Mouse (Mus musculus): ENCODE results near the gene Celf1. TPM values are rescaled to one million over a fixed set of nuclear protein-coding genes. Genes with fewer than 3 reads are reported as not detected.
"Not testable (repeated sequence)": the region's sequence is repeated elsewhere in the genome, so short reads cannot be mapped to it uniquely, and the experiment has no call there.

Gene Celf1
- 78.7 and 95.7 TPM in 2 replicates for polyA plus RNA-seq (2014; fragmentation: Nextera tagmentation; extraction: Ambion mirVana)

- peak within 1 kb of the TSS; percentile 82 for H3K4me2 ChIP-seq
- no peaks in the 10 kb centered on the region for H3K9me3 ChIP-seq (replicated peaks; ENCODE audit: control insufficient read depth, low read length)
- H3K4me1 ChIP-seq (ENCODE audit: control insufficient read depth, insufficient read depth, low read length), result peaks cover 13% of the 10 kb centered on the region
- H3K4me3 ChIP-seq (ENCODE audit: low read depth, low read length), result peak within 1 kb of the TSS; percentile 91
- H3K36me3 ChIP-seq (ENCODE audit: control insufficient read depth, insufficient read depth, low read length), result no peaks in the 10 kb centered on the region
- H3K27ac ChIP-seq (ENCODE audit: low read depth, low read length), result peak within 1 kb of the TSS; percentile 95
- peak within 1 kb of the TSS; percentile 94 for H3K9ac ChIP-seq (ENCODE audit: low read depth, low read length)
- under 1% methylated on average over 95 of the region's 113 CpGs for WGBS (ENCODE audit: insufficient replicate concordance)
- peak; percentile 91 for ATAC-seq (replicated peaks; ENCODE audit: insufficient number of reproducible peaks, low FRiP score, low TSS enrichment)
- H3K27me3 ChIP-seq (ENCODE audit: control insufficient read depth, insufficient read depth, low read length), result no peaks in the 10 kb centered on the region
Observed at GRCm38 (mm10) chr2:90940233-90941229, at the start of gene Celf1. Celf1 (plus strand) TSS chr2:90940382.

- 0 out of 2 replicates have a peak overlapping the region, but pooled peaks have one; percentile 46 for H3K9ac ChIP-seq (ENCODE audit: low read depth, low read length)
- H3K27ac ChIP-seq (ENCODE audit: low read depth, low read length), result peak overlapping the region; percentile 73
- H3K36me3 ChIP-seq (ENCODE audit: control insufficient read depth, insufficient read depth, low read length), result peaks cover 27% of the 10 kb centered on the region
- H3K9me3 ChIP-seq (replicated peaks; ENCODE audit: control insufficient read depth, low read length), result no peaks in the 10 kb centered on the region
- WGBS (ENCODE audit: insufficient replicate concordance), result 55% methylated on average over 6 of the region's 6 CpGs
- no peak overlapping the region for H3K4me2 ChIP-seq
- no peaks in the 10 kb centered on the region for H3K27me3 ChIP-seq (ENCODE audit: control insufficient read depth, insufficient read depth, low read length)
- H3K4me3 ChIP-seq (ENCODE audit: low read depth, low read length), result no peak overlapping the region
- peak; percentile 67; the same call in 1 of the 2 replicates for ATAC-seq (replicated peaks; ENCODE audit: insufficient number of reproducible peaks, low FRiP score, low TSS enrichment)
- peaks cover 7% of the 10 kb centered on the region; the same call in 1 of the 2 replicates for H3K4me1 ChIP-seq (ENCODE audit: control insufficient read depth, insufficient read depth, low read length)
Observed at GRCm38 (mm10) chr2:90893673-90894298, 46.4 kb upstream of the Celf1 start.

GRCm38 (mm10) chr2:90894299-90894677 lies 45.9 kb upstream of the Celf1 start:
- not testable (repeated sequence) for H3K9me3 ChIP-seq (replicated peaks; ENCODE audit: control insufficient read depth, low read length); H3K27me3 ChIP-seq (ENCODE audit: control insufficient read depth, insufficient read depth, low read length); H3K9ac ChIP-seq (ENCODE audit: low read depth, low read length); ATAC-seq (replicated peaks; ENCODE audit: insufficient number of reproducible peaks, low FRiP score, low TSS enrichment); H3K4me1 ChIP-seq (ENCODE audit: control insufficient read depth, insufficient read depth, low read length); H3K4me2 ChIP-seq; H3K4me3 ChIP-seq (ENCODE audit: low read depth, low read length)
- peak overlapping the region; percentile 57; the same call in 1 of the 2 replicates for H3K27ac ChIP-seq (ENCODE audit: low read depth, low read length)
- 73% methylated on average over 3 of the region's 3 CpGs for WGBS (ENCODE audit: insufficient replicate concordance)
- peaks cover 30% of the 10 kb centered on the region for H3K36me3 ChIP-seq (ENCODE audit: control insufficient read depth, insufficient read depth, low read length)

GRCm38 (mm10) chr2:90903398-90903797 lies 36.8 kb upstream of the Celf1 start:
- WGBS (ENCODE audit: insufficient replicate concordance), result 74% methylated on average over 2 of the region's 2 CpGs
- peak overlapping the region; percentile 80 for H3K4me2 ChIP-seq
- H3K27me3 ChIP-seq (ENCODE audit: control insufficient read depth, insufficient read depth, low read length), result no peaks in the 10 kb centered on the region
- H3K27ac ChIP-seq (ENCODE audit: low read depth, low read length), result no peak overlapping the region; the same call in 1 of the 2 replicates
- peak overlapping the region; percentile 97 for H3K4me3 ChIP-seq (ENCODE audit: low read depth, low read length)
- peak overlapping the region; percentile 99; the same call in 1 of the 2 replicates for H3K9ac ChIP-seq (ENCODE audit: low read depth, low read length)
- H3K9me3 ChIP-seq (replicated peaks; ENCODE audit: control insufficient read depth, low read length), result no peaks in the 10 kb centered on the region
- no peak for ATAC-seq (replicated peaks; ENCODE audit: insufficient number of reproducible peaks, low FRiP score, low TSS enrichment)
- peaks cover 15% of the 10 kb centered on the region for H3K4me1 ChIP-seq (ENCODE audit: control insufficient read depth, insufficient read depth, low read length)
- peaks cover 15% of the 10 kb centered on the region; the same call in 1 of the 2 replicates for H3K36me3 ChIP-seq (ENCODE audit: control insufficient read depth, insufficient read depth, low read length)

GRCm38 (mm10) chr2:90904076-90904855 lies 35.9 kb upstream of the Celf1 start, which contains the start of the genes Kbtbd4 and Ndufs3:
Kbtbd4 (plus strand) TSS chr2:90904740.
Ndufs3 (minus strand) TSS chr2:90904827.
- peak within 1 kb of the TSS; percentile 97 for H3K4me3 ChIP-seq (ENCODE audit: low read depth, low read length)
- no peaks in the 10 kb centered on the region for H3K27me3 ChIP-seq (ENCODE audit: control insufficient read depth, insufficient read depth, low read length)
- H3K4me1 ChIP-seq (ENCODE audit: control insufficient read depth, insufficient read depth, low read length), result peaks cover 15% of the 10 kb centered on the region
- ATAC-seq (replicated peaks; ENCODE audit: insufficient number of reproducible peaks, low FRiP score, low TSS enrichment), result peak; percentile 86
- H3K4me2 ChIP-seq, result peak within 1 kb of the TSS; percentile 80
- peak within 1 kb of the TSS; percentile 99 for H3K9ac ChIP-seq (ENCODE audit: low read depth, low read length)
- peak within 1 kb of the TSS; percentile 95 for H3K27ac ChIP-seq (ENCODE audit: low read depth, low read length)
- under 1% methylated on average over 43 of the region's 43 CpGs for WGBS (ENCODE audit: insufficient replicate concordance)
- H3K9me3 ChIP-seq (replicated peaks; ENCODE audit: control insufficient read depth, low read length), result no peaks in the 10 kb centered on the region
- H3K36me3 ChIP-seq (ENCODE audit: control insufficient read depth, insufficient read depth, low read length), result peaks cover 9% of the 10 kb centered on the region; the same call in 1 of the 2 replicates

- H3K4me1 ChIP-seq (ENCODE audit: control insufficient read depth, insufficient read depth, low read length), result peaks cover 15% of the 10 kb centered on the region
- peak overlapping the region; percentile 97 for H3K4me3 ChIP-seq (ENCODE audit: low read depth, low read length)
- H3K9ac ChIP-seq (ENCODE audit: low read depth, low read length), result peak overlapping the region; percentile 99
- H3K4me2 ChIP-seq, result peak overlapping the region; percentile 80
- H3K36me3 ChIP-seq (ENCODE audit: control insufficient read depth, insufficient read depth, low read length), result peaks cover 9% of the 10 kb centered on the region; the same call in 1 of the 2 replicates
- ATAC-seq (replicated peaks; ENCODE audit: insufficient number of reproducible peaks, low FRiP score, low TSS enrichment), result peak; percentile 44; the same call in 1 of the 2 replicates
- H3K27ac ChIP-seq (ENCODE audit: low read depth, low read length), result peak overlapping the region; percentile 95; the same call in 1 of the 2 replicates
- no peaks in the 10 kb centered on the region for H3K9me3 ChIP-seq (replicated peaks; ENCODE audit: control insufficient read depth, low read length)
- 2% methylated on average over 21 of the region's 21 CpGs for WGBS (ENCODE audit: insufficient replicate concordance)
- H3K27me3 ChIP-seq (ENCODE audit: control insufficient read depth, insufficient read depth, low read length), result no peaks in the 10 kb centered on the region
Observed at GRCm38 (mm10) chr2:90904856-90905224, 35.3 kb upstream of the Celf1 start.

- WGBS (ENCODE audit: insufficient replicate concordance), result 87% methylated on average over 2 of the region's 2 CpGs
- H3K4me1 ChIP-seq (ENCODE audit: control insufficient read depth, insufficient read depth, low read length), result peaks cover 15% of the 10 kb centered on the region
- H3K36me3 ChIP-seq (ENCODE audit: control insufficient read depth, insufficient read depth, low read length), result peaks cover 12% of the 10 kb centered on the region; the same call in 1 of the 2 replicates
- H3K9me3 ChIP-seq (replicated peaks; ENCODE audit: control insufficient read depth, low read length), result no peaks in the 10 kb centered on the region
- no peak overlapping the region for H3K27ac ChIP-seq (ENCODE audit: low read depth, low read length)
- no peak overlapping the region for H3K9ac ChIP-seq (ENCODE audit: low read depth, low read length)
- no peaks in the 10 kb centered on the region for H3K27me3 ChIP-seq (ENCODE audit: control insufficient read depth, insufficient read depth, low read length)
- H3K4me2 ChIP-seq, result no peak overlapping the region
- H3K4me3 ChIP-seq (ENCODE audit: low read depth, low read length), result no peak overlapping the region
- no peak for ATAC-seq (replicated peaks; ENCODE audit: insufficient number of reproducible peaks, low FRiP score, low TSS enrichment)
Observed at GRCm38 (mm10) chr2:90906721-90907120, 33.5 kb upstream of the Celf1 start.

- Histone ChIP-seq H3K4me3 (ENCODE audit: low read depth, low read length) (no peak overlapping the region), H3K36me3 (ENCODE audit: control insufficient read depth, insufficient read depth, low read length) (peaks cover 12% of the 10 kb centered on the region; the same call in 1 of the 2 replicates), H3K27me3 (ENCODE audit: control insufficient read depth, insufficient read depth, low read length) (no peaks in the 10 kb centered on the region), H3K9me3 (replicated peaks; ENCODE audit: control insufficient read depth, low read length) (no peaks in the 10 kb centered on the region), H3K4me1 (ENCODE audit: control insufficient read depth, insufficient read depth, low read length) (peaks cover 1% of the 10 kb centered on the region), H3K27ac (ENCODE audit: low read depth, low read length) (no peak overlapping the region), H3K4me2 (no peak overlapping the region), H3K9ac (ENCODE audit: low read depth, low read length) (no peak overlapping the region)
- WGBS (ENCODE audit: insufficient replicate concordance), result 64% methylated on average over 1 of the region's 1 CpGs
- no peak for ATAC-seq (replicated peaks; ENCODE audit: insufficient number of reproducible peaks, low FRiP score, low TSS enrichment)
Observed at GRCm38 (mm10) chr2:90910861-90911260, 29.3 kb upstream of the Celf1 start.
